21 mouse cellular contexts compared by ENCODE assay signal in genomic region chr7:113879085-113879501, GRCm38 (mm10).
A peak's percentile ranks its signal among the peaks of the same experiment; 100 is the strongest.
DNase-seq lines count a peak whose midpoint lies in the region; ATAC-seq and TF ChIP-seq lines count a peak whose summit lies in the region.
"Had no signal": no experiment of that assay in that cellular context is flagged by ENCODE, and none has a peak within 500 bp of the region (broad histone marks: within the 10 kb centered on the region; RNA-seq: fewer than 3 reads in every experiment).

No protein-coding gene starts in this region.

- WGBS in forebrain, postnatal 0 days: 27% methylated on average over 7 of the region's 7 CpGs
- WGBS in forebrain, embryonic 16.5 days: 28% methylated on average over 7 of the region's 7 CpGs
- WGBS in embryonic facial prominence, embryonic 14.5 days: 54% methylated on average over 7 of the region's 7 CpGs

- no peaks in the 10 kb centered on the region for H3K4me1 ChIP-seq in forebrain, postnatal 0 days (ENCODE audit: insufficient read depth)
- no peaks in the 10 kb centered on the region for H3K4me1 ChIP-seq in forebrain, embryonic 16.5 days (replicated peaks; ENCODE audit: control insufficient read depth, insufficient read depth, low read length)
- no peaks in the 10 kb centered on the region for H3K4me1 ChIP-seq in embryonic facial prominence, embryonic 14.5 days (ENCODE audit: control insufficient read depth, insufficient read depth, low read length)
- H3K4me1 ChIP-seq: embryonic facial prominence, embryonic 15.5 days; limb, embryonic 13.5 days; liver, embryonic 15.5 days; megakaryocyte, embryonic 14.5 days had no signal

- intact Hi-C loops in left cerebral cortex, adult 2 months (cut with DNase I): no loop called here

- no peaks in the 10 kb centered on the region for H3K27me3 ChIP-seq in forebrain, postnatal 0 days (ENCODE audit: insufficient read depth, low read length)
- H3K27me3 ChIP-seq in forebrain, embryonic 16.5 days (replicated peaks; ENCODE audit: control insufficient read depth, insufficient read depth, low read length): no peaks in the 10 kb centered on the region
- no peaks in the 10 kb centered on the region for H3K27me3 ChIP-seq in embryonic facial prominence, embryonic 14.5 days (replicated peaks; ENCODE audit: control insufficient read depth, insufficient read depth, low read length)
- H3K27me3 ChIP-seq: embryonic facial prominence, embryonic 15.5 days; forebrain, embryonic 13.5 days; heart, embryonic 13.5 days; limb, embryonic 13.5 days; liver, embryonic 15.5 days; megakaryocyte, embryonic 14.5 days had no signal

- H3K4me2 ChIP-seq in forebrain, postnatal 0 days (ENCODE audit: low read depth): no peak overlapping the region
- H3K4me2 ChIP-seq in forebrain, embryonic 16.5 days (ENCODE audit: low read length): no peak overlapping the region
- H3K4me2 ChIP-seq in embryonic facial prominence, embryonic 14.5 days (ENCODE audit: low read depth, low read length): no peak overlapping the region
- H3K4me2 ChIP-seq: embryonic facial prominence, embryonic 15.5 days; forebrain, embryonic 13.5 days; heart, embryonic 13.5 days; limb, embryonic 13.5 days; liver, embryonic 15.5 days had no signal

- H3K9me3 ChIP-seq in forebrain, postnatal 0 days (ENCODE audit: low read length): no peaks in the 10 kb centered on the region
- no peaks in the 10 kb centered on the region for H3K9me3 ChIP-seq in forebrain, embryonic 16.5 days (ENCODE audit: control insufficient read depth, low read length)
- H3K9me3 ChIP-seq in embryonic facial prominence, embryonic 14.5 days (ENCODE audit: control insufficient read depth, low read length): no peaks in the 10 kb centered on the region
- H3K9me3 ChIP-seq: embryonic facial prominence, embryonic 15.5 days; forebrain, embryonic 13.5 days; heart, embryonic 13.5 days; limb, embryonic 13.5 days; liver, embryonic 15.5 days; megakaryocyte, embryonic 14.5 days had no signal

- H3K9ac ChIP-seq in forebrain, postnatal 0 days: no peak overlapping the region
- H3K9ac ChIP-seq in forebrain, embryonic 16.5 days (replicated peaks; ENCODE audit: low read depth, low read length): no peak overlapping the region
- no peak overlapping the region for H3K9ac ChIP-seq in embryonic facial prominence, embryonic 14.5 days (ENCODE audit: low read depth, low read length)
- H3K9ac ChIP-seq: embryonic facial prominence, embryonic 15.5 days; forebrain, embryonic 13.5 days; heart, embryonic 13.5 days; limb, embryonic 13.5 days; liver, embryonic 15.5 days had no signal

- no peak overlapping the region for H3K4me3 ChIP-seq in forebrain, postnatal 0 days (ENCODE audit: low read depth, low read length)
- H3K4me3 ChIP-seq in forebrain, embryonic 16.5 days (replicated peaks; ENCODE audit: low read length): no peak overlapping the region
- no peak overlapping the region for H3K4me3 ChIP-seq in embryonic facial prominence, embryonic 14.5 days (ENCODE audit: low read depth, low read length)
- no peak overlapping the region for H3K4me3 ChIP-seq in left cerebral cortex, adult 2 months
- H3K4me3 ChIP-seq: embryonic facial prominence, embryonic 15.5 days; forebrain, embryonic 13.5 days; heart, embryonic 13.5 days; limb, embryonic 13.5 days; liver, embryonic 15.5 days; megakaryocyte, embryonic 14.5 days had no signal

- H3K36me3 ChIP-seq in forebrain, postnatal 0 days (ENCODE audit: insufficient read depth): no peaks in the 10 kb centered on the region
- H3K36me3 ChIP-seq in forebrain, embryonic 16.5 days (ENCODE audit: control insufficient read depth, insufficient read depth): no peaks in the 10 kb centered on the region
- no peaks in the 10 kb centered on the region for H3K36me3 ChIP-seq in embryonic facial prominence, embryonic 14.5 days (ENCODE audit: control insufficient read depth, insufficient read depth, low read length)
- H3K36me3 ChIP-seq: embryonic facial prominence, embryonic 15.5 days; limb, embryonic 13.5 days; liver, embryonic 15.5 days had no signal

- H3K27ac ChIP-seq in forebrain, postnatal 0 days (ENCODE audit: low read depth, low read length): no peak overlapping the region
- H3K27ac ChIP-seq in forebrain, embryonic 16.5 days (ENCODE audit: low read length): no peak overlapping the region
- H3K27ac ChIP-seq in embryonic facial prominence, embryonic 14.5 days (replicated peaks; ENCODE audit: low read depth, low read length): no peak overlapping the region
- no peak overlapping the region for H3K27ac ChIP-seq in left cerebral cortex, adult 2 months
- H3K27ac ChIP-seq: embryonic facial prominence, embryonic 15.5 days; forebrain, embryonic 13.5 days; heart, embryonic 13.5 days; kidney, postnatal 0 days; limb, embryonic 13.5 days; liver, embryonic 15.5 days had no signal

- peak; percentile 8; the same call in 1 of the 2 replicates for ATAC-seq in forebrain, postnatal 0 days
- no peak for ATAC-seq in forebrain, embryonic 16.5 days
- ATAC-seq in embryonic facial prominence, embryonic 14.5 days (ENCODE audit: low read depth): peak; percentile 76
- ATAC-seq: forebrain, embryonic 13.5 days; lung, postnatal 0 days had no signal

- DNase-seq in forebrain, postnatal 0 days: no peak
- DNase-seq in embryonic facial prominence, embryonic 14.5 days (ENCODE audit: low spot score): peak; percentile 65
- DNase-seq in mesoderm, embryonic 11.5 days (ENCODE audit: low read depth, low spot score): peak; percentile 7
- peak; percentile 41 for DNase-seq in retina, embryonic 14.5 days (ENCODE audit: low spot score)
- DNase-seq in left cerebral cortex, adult 2 months (ENCODE audit: extremely low spot score in 1 of 2, low spot score in 2 of 2): no peak
- no peak for DNase-seq in ovary, adult 18-20 months (ENCODE audit: low spot score)
- DNase-seq: adrenal gland, postnatal 25 days; B cell, adult 2 months; cerebellum, adult 8-10 months; heart, adult 11 months; kidney, adult 11 months; right cerebral cortex, postnatal 4 days had no signal

- TF ChIP-seq CTCF in forebrain, postnatal 0 days (IDR thresholded peaks at IDR 0.05; ENCODE audit: low read depth): no peak
- no peak for TF ChIP-seq CTCF in left cerebral cortex, adult 2 months (IDR thresholded peaks at IDR 0.05)

Comparison
In these comparisons a context has a peak if more than half of its experiments do, and no peak if none do; other contexts are left out.
1. DNase-seq: peak in embryonic facial prominence, embryonic 14.5 days (single experiment), mesoderm, embryonic 11.5 days (single experiment) and retina, embryonic 14.5 days (single experiment); none in forebrain, postnatal 0 days (single experiment), left cerebral cortex, adult 2 months (0 of 2) and ovary, adult 18-20 months (single experiment).